Mouse (Mus musculus) retina, postnatal 7 days (tissue): Measurements from ENCODE around the gene Pak3.
A peak's percentile ranks its signal among the peaks of the same experiment; 100 is the strongest.
"Not testable (repeated sequence)": the region's sequence is repeated elsewhere in the genome, so short reads cannot be mapped to it uniquely, and the experiment has no call there.

ENCODE experiments used
- DNase-seq: peaks from one replicate; pipeline ENCODE4 v3.0.0-alpha.2; 2012; ENCODE audit warnings: low read depth, low spot score

The Pak3 gene

DNA sequence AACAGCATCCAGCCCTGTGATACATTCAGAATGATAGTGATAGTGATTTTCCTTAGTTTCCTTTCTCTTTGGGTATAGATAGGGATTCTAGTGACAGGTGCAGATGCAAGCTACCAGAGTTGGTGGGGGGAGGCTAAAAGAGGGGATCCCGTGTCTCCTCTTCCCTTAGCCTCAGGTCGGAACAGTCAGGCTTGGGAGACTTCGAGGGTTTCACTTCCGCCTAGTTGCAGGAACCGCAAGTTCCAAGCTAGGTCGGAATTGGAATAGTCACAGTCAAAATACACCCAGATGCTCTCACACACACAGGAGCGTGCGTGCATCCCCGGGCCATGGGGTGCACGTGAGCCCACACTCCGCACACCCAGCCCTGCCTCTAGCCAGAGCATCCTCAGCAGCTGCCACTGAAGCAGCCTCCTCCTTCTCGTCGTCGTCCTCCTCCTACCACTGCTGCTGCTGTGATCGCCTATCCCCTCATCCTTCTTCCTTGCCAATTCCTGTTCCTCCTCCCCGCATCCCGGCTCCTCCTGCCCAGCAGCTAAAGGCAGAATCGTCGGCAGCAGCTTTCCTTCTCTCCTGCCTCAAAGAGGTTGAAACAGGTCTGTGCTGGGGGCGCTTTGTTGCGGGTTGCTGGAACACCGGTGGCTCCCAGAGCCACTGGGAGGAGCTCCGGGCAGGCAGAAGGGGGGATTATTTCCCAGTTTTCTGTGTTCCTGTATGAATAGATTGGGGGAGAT, at the start of gene Pak3:
TSS of gene Pak3 (plus strand) at position 424 of the 734 bp plus-strand sequence.
- DNase-seq = no peak

DNA sequence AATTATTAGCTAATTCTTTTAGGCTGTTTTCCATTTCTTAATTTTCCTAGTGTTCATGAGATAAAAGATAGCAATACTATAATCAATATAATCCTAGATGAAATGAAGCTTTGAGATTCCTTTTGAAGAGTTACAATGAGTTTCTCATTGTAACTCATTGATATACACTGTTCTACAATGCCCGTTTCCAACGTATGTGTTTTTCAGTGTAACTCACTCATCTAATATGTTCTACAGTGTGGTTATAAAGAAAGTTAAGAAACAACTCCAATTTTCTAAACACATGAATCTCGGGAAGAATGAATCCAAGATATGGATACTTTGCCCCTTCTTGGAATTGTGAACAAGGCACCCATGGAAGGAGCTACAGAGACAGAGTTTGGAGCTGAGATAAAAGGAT, 35.5 kb upstream of the Pak3 start:
- DNase-seq = peak; percentile 100

DNA sequence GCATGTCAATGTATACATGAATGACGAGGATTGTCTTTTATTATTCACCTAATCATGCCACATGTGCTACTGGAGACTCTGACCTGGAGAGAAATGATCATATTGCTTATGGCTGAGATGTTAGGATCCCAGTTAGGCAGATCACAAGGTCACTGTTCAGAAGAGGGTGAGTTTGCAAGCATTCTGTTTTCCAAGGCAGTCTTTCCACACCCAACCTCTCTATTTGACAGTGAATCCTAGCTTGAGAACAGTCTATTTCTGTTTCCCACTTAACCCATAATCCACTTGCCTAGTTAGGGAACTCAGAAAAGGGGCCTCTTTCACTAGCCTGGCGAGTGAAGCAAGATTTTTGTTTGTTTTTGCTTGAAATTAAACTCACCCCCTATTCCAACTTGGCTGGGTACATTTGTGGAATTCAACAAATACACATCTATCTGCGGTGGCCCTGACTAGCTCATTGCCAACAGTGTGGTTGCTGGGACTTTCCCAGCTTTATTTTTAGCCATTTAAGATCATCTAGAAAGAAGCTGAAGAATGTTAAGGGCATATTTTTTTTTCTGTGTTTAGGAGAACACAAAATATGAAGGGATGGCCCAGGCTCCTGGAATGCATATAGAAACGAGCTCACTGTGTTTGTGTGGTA, 17.2 kb upstream of the Pak3 start:
- no peak for DNase-seq

DNA sequence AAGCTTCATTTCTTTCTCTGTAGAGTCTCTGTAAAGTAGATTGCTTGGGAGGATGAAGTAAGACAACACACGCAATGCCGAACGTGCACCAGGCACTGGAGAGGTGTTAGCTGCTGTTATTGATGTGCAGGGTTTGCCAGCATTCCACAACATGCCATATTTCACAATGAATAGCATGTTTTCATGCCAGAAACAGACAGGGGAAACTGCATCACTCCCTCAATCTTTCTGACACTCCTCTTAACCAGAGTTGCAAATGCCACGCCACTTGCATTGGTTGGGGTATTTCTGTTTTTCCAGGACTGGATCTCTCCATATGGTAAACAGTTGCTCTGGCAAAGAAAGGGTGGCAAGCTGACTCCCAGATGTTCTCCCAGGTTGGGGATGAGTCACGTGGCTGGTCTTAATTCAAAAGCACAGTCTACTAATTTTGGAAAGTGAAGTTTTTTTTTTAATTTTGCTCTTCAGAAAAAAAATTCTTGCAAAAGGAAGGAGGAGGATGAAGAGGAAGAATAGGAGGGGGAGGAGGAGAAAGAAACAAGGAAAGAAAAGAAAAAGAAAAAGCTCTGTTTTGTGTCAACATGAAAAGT, 16.5 kb upstream of the Pak3 start:
- DNase-seq = no peak

DNA sequence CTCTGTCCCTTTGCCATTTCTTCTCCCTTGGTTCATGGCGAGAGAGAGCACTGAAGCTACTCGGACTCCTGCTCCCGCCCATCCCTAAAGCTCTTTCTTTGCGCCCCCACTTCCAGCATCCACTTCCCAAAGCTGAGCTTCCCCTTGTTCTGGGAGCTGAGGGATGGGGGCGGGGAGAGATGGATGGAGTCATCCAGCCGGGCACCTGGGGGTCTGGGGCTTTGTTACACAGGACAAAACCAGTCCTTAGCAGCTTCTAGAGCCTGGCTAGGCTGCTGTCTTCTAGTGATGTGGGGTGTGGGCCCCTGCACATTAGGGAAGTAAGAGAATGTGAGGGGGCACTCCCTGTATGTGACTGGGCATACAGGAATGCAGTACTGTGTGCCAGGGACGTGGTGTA, 526 bp downstream of the Pak3 start:
- DNase-seq = no peak

DNA sequence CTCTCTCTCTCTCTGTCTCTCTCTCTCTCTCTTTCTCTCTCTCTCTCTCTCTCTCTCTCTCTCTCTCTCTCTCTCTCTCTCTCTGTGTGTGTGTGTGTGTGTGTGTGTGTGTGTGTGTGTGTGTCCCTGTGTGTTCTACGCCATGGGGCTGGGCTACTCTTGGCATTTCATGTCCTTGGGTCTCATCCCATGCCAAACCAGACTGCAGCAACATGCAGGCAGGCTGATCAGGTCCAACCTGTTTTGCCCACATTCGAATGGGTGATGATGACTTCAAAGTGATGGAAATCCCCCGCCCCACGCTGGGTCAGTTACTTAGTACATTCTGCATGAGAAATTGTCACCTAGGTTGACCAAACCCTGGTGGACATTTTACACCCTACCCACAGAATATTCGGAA, 1.1 kb downstream of the Pak3 start:
- not testable (repeated sequence) for DNase-seq

DNA sequence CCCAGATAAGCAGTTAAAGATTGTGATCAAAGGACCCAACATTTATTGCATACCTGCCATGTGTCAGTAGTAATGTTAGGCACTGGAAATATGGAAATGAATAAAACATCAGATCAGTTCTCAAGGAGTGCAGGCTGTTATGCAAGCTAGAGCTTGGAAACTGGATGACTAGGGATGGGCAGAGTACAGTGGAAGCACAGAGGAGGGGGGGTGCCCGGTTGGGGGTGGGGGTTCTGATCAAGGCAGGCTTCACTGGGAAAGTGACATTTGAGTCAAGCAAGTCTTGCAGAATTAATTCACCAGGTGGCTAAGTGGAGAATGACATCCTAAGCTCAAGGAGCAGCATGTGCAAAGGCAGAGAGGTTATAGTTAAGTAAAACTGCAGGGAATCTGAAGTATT, 1.8 kb downstream of the Pak3 start:
- no peak for DNase-seq

DNA sequence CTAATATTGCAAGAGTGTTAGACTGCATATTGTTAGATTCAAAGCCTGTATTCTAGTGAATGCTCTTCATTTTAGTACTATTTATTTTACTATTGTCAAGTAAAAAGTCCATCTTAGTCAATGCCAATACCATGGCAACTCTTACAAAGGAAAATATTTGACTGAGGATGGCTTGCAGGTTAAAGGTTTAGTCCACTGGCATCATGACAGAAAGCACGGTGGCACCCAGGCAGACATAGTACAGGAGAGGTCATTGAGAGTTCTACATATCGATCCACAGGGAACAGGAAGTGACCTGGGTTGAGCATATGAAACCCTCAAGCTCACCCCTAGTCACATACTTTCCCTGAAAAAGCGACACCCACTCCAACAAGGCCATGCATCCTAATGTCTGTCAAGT, 13.9 kb downstream of the Pak3 start:
- DNase-seq = no peak

DNA sequence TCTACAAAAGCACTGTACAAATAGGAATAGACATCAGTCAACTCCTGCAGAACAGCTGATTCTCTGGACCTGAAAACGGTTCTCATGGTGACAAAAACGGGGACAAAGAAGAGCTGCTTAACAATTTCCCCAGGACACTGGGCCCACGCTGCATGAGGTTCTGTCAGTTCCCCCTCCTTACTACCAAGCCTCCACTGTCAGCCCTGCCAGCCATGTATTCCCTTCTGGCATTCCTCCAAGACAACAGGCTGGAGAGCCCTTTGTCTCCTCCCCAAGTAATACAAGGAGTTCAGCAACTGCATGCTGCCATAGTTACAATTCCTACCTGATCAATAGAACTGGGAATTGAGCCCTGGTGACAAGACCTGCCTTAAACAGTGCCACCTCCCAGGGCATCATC, 15.2 kb downstream of the Pak3 start:
- DNase-seq = no peak

DNA sequence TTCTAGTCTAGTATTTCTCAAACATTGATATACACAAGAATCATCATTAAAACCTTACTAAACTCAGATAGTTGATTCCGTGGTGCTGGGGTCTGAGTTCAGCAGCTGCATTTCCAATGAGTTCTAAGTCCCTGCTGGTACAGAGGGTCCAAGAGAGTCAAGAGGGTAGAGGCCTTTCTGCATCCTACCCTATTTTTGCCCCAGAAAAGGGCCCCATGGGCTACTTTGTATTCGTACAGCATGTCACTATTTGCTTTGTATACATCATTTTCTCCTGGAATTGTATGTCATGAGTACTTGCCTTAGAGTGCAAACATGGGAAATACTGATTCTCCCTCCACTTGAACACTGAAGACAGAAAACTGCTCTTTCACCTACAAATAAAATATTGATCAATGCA, 24.4 kb downstream of the Pak3 start:
- no peak for DNase-seq

DNA sequence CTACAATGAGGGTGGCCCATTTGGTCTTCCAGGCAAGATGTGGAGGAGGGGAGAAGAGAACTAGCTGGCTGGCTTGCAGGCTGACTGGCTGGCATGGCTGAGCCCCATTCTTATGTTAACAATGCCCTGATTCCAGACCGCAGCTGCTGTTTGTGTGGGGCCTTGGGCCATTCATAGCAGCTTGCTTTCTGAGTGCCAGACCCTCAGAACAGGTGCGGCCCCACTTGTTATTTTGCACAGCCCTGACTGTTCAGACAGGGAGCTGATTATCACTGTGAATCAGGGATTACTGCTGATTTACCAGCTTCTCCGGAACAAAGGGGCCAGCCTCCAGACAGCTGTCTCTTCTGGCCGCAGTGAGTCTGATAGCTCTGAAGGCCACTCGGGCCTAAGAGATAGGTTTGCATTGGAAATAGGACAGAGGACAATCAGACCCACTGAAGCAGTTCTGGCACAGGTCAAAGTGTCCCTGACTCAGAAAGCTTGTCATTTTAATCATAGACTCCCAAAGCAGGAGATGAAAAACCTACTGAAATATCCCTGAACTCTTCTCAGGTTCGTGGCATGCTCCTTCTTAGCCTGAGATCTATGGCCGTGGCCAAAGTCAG, 24.9 kb downstream of the Pak3 start:
- DNase-seq = peak; percentile 25

DNA sequence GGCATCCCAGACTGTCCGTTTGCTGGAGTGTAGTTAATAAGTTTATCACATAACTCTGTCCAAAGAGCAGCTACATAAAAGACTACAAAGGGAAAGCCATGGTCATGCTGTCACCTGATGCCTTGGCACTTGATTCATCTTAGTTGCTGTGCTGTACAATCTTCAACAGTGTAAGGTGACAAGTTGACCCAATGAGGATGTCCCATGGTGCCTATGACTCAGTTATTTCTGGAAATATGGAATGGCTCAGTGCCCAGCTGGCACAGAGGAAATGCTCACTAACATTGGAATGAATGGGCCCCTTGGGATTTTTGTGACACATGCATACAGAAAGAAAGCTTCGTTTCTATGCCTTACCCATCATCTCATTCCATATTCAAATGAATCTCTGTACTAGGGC, 55.3 kb downstream of the Pak3 start:
- DNase-seq = no peak

DNA sequence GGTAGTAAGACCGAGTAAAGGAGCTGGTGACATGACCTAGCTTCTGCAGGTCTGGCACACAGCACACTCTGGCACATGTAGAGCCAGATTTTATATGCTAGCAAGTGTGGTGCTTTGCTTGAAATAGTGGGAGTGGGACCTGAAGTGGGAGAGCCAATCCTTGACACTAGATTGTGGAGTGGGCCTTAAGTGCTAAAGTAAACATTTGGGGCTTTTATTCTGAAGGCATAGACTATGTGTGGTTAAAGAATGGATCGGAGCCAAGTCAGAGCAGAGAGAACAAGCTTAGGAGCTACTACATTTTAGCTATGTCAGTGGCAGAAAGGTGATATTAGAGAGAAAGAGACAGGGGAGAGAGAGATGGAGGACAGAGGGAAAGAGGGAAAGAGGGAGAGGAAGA, 61.5 kb downstream of the Pak3 start:
- no peak for DNase-seq

DNA sequence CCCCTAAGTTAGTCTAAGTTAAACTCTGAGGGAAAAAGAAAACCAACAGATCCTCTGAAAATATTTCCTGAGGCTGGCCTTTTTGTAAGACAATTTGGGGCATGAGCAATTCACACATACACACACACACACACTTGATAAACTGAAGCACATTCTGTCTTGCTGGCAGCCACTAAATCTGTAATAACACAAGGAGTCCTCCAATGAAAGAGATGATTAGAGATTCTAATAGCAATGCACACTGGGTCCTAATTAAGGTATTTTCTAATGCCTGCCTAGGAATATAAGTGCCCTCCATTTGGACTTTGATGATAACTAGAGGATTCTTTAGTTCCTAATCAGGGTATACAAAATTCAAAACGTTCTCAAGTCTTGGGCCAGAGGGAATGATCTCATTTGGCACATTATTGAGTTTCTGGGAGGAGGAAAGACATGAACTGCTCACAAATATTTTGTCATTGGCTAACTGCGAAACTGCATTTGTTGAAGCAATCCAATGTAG, 62.1 kb downstream of the Pak3 start:
- DNase-seq = no peak

DNA sequence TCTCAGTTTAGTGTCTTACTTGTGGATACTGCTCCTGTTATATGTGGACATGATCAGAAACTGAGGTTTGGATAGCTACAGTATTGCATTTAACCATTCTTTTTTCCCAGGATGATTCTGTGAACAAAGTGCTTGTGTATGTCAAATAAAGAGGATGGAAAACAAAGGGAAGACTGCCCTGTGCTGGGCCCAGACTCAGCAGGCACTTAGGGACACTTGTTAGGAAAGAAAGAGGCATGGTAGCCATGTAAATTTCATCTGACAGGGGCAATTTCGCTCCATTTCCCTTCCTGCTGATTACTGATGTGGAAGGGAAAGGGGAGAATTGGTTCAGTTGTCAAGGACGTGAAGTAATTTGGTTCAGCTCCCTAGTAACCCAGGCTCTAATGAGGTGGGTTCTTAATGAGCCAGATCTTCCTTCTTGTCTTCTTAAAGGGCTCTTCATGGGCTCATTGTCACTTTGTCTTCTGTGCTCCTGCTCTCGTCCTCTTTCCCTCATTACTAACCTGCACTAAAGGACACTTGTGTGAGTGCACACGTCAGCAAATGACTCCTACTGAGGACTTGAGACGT, 88.6 kb downstream of the Pak3 start:
- DNase-seq = no peak

DNA sequence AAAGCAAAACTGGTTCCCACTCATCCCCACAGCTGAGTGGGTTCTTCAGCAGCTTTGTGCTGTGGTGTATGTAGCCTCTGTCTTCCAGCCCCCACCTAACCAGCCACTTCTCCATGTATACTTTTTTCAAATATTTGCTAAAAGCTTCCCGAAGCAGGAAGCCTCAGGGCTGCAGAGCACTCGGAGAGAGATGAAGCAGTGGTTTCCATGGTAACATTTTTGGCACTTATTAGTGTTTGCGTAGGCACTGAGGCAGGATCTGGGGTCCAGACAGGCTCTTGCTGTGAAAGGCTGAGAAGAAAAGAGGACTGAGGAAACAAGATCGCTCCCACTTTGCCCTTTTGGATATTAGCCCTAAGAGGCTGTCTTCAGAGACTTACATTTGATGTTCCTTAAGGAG, 100.3 kb downstream of the Pak3 start:
- DNase-seq = no peak

DNA sequence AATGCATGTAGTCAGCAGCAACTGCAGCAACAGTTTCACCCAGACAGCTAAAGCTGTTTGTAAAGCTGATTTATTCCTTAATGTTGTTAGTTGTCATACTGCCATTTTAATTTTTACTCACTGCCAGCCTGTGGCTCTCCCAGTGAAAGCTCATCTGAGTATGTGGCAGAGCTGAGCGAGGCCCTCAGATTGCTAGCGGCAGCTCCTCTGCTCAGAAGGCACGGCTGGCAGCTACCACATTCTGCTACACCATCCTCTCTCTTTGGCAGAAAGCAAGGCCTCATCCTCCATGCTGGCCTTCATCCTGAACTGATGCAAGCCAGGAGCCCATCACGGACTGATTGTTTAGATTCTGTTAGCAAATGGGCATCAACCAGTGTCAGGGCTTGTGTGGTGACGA, 109.4 kb downstream of the Pak3 start:
- no peak for DNase-seq

DNA sequence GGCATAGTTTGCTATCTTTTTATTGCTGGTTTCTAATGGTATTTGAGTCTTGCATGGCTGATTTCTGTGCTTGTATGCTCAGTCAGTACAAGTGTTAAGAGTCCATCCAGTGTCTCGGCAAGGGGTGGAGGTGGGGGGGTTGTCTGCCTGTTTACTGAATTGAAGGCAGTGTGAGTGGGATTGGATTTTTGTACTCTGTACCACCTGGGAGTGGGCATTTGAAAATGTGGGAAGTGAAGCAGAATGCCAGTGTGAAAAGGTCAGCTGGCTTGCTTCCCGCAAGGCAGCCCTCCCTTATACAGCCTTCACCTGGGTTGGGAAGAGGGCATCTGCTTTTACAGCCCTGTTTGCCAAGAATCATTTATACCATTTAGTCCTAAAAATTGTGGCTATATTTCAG, 125.5 kb downstream of the Pak3 start:
- DNase-seq = no peak

DNA sequence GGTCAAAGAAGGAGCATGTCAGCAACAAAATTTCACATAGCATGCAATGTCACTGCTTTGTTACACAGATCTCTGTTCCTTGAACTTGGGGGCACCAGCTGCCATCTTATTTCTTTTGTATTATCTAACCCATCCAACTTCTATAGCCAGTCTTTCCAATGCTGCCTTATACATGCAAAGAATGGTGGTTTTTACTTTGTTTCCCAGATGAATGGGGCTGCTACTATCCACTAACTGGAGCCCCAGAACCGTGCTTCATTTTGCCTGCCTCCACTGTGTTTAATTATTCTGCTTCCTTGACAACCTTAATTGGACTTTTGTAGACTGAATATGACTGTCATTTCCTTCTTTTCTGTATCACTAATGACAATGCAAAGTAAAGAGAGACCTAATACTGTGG, 126.4 kb downstream of the Pak3 start:
- no peak for DNase-seq

DNA sequence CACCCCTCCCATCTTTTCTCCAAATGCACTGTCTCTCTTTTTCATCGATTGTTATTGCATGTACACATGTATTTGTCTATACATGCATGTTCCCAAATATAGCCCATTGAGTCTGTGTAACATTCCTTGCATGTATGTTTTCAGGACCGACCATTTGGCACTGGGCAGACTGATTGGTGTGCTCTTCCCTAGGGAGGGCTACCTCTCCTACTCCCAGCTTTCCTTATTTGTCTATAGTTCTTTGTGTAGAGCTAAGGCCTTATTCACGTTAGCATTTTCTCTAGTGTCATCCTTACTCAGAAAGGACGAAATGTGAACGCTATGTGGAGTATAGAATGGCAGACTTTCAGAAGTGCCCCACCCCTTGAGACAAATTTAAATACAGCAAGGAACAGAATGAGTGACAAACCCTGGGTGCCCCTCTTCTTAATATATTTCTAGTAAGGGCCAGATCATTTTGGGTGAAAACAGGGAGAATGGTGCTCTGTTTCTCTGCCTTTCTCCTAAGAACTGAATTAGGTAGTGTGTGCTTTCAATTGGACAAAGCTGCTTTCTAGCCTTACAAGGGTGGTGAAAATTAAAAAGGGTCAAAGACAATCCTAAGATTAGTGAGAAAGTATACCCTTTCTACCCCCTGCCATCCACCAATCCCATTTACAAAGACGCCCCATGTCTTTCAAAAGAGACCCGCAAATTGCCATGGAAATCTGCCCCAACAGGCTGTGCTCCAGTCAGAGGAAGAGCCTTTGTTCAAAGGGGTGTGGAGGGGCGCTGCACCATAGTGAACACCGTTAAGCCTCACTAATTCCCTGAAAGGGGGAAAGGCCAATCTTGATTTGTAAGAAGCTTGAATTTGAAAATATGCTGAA, 136.2 kb downstream of the Pak3 start:
- no peak for DNase-seq

DNA sequence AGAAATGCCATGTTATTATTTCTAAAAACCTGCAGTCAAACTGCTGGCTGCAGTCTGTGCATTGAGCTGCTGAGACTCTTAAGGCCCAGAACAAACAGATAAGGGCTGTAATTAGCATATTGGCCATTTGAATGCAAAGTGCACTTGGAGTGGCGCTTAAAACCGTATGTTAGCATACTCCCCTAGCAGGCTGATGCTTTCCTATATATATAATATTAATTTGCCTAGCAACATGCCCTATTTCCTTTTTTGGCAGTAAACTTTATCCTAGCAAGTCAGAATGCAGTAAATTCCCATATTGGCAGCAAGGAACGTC, 136.7 kb downstream of the Pak3 start:
- no peak for DNase-seq
